Mouse (Mus musculus) spleen, postnatal 36 days (tissue): ENCODE measurements at regions not wholly inside any gene's neighbourhood (a gene's known extent, or its start where the extent isn't known, plus 50 kb on each side); places are given as distances from the start of the nearest gene placed in this dataset.

ENCODE experiments used
- DNase-seq, 2 experiments: peaks; one replicate each; pipeline ENCODE4 v3.0.0; 2022; ENCODE audit warnings: low spot score in 2 of 2, mixed read lengths in 1 of 2

GRCm38 (mm10) chr6:100049036-100049435, 238.2 kb downstream of the Rybp start:
- no peak for DNase-seq

- no peak for DNase-seq
These were observed 240.9 kb downstream of the Rybp start for GRCm38 (mm10) chr6:100046186-100046990.

- no peak for DNase-seq
These were observed 242.2 kb downstream of the Rybp start for GRCm38 (mm10) chr6:100045109-100045508.

- DNase-seq = no peak
These were observed 246.1 kb downstream of the Rybp start for GRCm38 (mm10) chr6:100041161-100041560.

GRCm38 (mm10) chr6:100040459-100040984, 246.8 kb downstream of the Rybp start:
- DNase-seq = no peak

GRCm38 (mm10) chr6:100032701-100033100, 254.6 kb downstream of the Rybp start:
- no peak for DNase-seq

GRCm38 (mm10) chr6:100030522-100030921, 256.8 kb downstream of the Rybp start:
- no peak for DNase-seq

- DNase-seq = no peak
These were observed 257.3 kb downstream of the Rybp start for GRCm38 (mm10) chr6:100030010-100030409.

- no peak for DNase-seq
These were observed 259.8 kb downstream of the Rybp start for GRCm38 (mm10) chr6:100027524-100027923.

GRCm38 (mm10) chr6:100025531-100025951, 261.7 kb downstream of the Rybp start:
- DNase-seq = no peak

- no peak for DNase-seq
These were observed 263.7 kb downstream of the Rybp start for GRCm38 (mm10) chr6:100023434-100024095.

GRCm38 (mm10) chr6:100019016-100019415, 268.3 kb downstream of the Rybp start:
- DNase-seq = no peak

- no peak for DNase-seq
These were observed 273.3 kb downstream of the Rybp start for GRCm38 (mm10) chr6:100013949-100014348.

GRCm38 (mm10) chr6:100011520-100012062, 275.7 kb downstream of the Rybp start:
- peak in 1 of 2 experiments; percentile 15 for DNase-seq

- DNase-seq = no peak
These were observed 276.3 kb downstream of the Rybp start for GRCm38 (mm10) chr6:100010954-100011481.

- DNase-seq = no peak
These were observed 273.6 kb upstream of the Prok2 start for GRCm38 (mm10) chr6:99999711-100000365.

- DNase-seq = no peak
These were observed 270.1 kb upstream of the Prok2 start for GRCm38 (mm10) chr6:99995970-99996956.

- no peak for DNase-seq
These were observed 267.8 kb upstream of the Prok2 start for GRCm38 (mm10) chr6:99994026-99994425.

- peak in 1 of 2 experiments; percentile 8 for DNase-seq
These were observed 264.9 kb upstream of the Prok2 start for GRCm38 (mm10) chr6:99991079-99991478.

- no peak for DNase-seq
These were observed 264.4 kb upstream of the Prok2 start for GRCm38 (mm10) chr6:99990604-99991003.
